Mouse (Mus musculus): ENCODE data around the gene Abcb4.

DNA sequence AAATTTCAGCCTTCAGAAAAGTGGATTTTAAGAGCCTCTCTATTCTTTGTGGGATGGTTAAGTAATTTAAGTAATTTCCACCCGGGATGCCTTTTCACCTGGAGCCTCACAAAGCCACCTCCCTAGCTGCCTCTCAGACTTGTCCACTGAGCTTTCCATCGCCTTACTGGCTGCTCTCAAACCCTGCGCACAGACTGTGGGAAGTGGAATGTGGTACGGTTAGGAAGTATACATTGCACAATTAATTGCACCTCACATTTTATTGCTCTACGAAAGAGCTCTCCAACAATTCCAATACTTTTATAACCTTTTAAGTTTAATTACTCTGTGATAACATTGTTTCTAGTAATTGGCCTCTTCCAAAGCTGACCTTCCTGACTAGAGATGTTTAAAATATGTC, 27.2 kb upstream of the Abcb4 start:
- TF ChIP-seq GATA1 (IDR thresholded peaks at IDR 0.05; ENCODE audit: low read length) (no peak), TAL1 (IDR thresholded peaks at IDR 0.05; ENCODE audit: low read length) (no peak)

All from erythroblast, embryonic 14.5 days (primary cell).